Comparison of ENCODE assay signal across 12 mouse cellular contexts in the genomic region with DNA sequence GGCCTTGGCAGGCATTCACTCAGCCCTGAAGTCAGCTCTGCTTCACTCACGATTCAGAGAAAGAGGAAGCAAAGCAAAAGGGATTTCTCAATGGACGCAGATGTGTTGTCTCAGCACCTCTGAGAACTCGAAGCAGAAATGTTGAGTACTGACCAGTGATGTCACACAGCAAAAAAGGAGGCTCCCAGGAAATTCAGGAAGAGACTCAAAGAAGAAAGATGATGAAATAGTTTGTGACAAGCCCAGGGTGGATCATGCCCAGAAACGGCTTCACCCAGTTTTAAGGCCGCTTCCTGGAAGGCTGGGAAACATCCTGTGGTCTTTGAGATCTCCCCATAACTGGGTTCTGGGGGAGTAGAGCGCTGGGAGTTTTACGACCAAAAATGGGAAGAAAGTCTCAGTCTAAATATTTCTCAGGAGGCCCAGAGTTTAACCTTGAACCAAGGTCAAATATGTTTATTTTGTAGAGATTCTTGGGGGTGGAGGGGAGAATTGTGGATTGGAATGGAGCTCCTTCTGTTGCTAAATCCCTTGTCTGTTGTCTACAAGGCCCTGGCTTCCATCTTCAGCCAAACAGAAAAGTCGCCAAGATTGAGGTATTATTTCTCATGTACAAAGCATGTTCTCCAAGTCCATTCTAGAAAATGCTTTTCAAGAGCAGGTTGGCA. TPM values are rescaled to one million over a fixed set of nuclear protein-coding genes. Genes with fewer than 3 reads are reported as not detected.
DNase-seq lines count a peak whose midpoint lies in the region; ATAC-seq and TF ChIP-seq lines count a peak whose summit lies in the region.
"Had no signal": no experiment of that assay in that cellular context is flagged by ENCODE, and none has a peak within 500 bp of the region (broad histone marks: within the 10 kb centered on the region; RNA-seq: fewer than 3 reads in every experiment).

Gene 6030452D12Rik (plus strand): TSS at position 505 of the 668 bp plus-strand sequence.

- no peak for TF ChIP-seq CTCF in kidney, adult 2 months (conservative IDR thresholded peaks at IDR 0.05; ENCODE audit: insufficient read depth, insufficient read length, low read depth, low read length)

- H3K9ac ChIP-seq in heart, embryonic 13.5 days = no peak within 1 kb of the TSS; the same call in 1 of the 2 replicates
- H3K9ac ChIP-seq: hindbrain, embryonic 15.5 days; liver, embryonic 13.5 days had no signal

- WGBS in kidney, adult 2 months = 54% methylated on average over 8 of the region's 8 CpGs
- WGBS in heart, embryonic 13.5 days = 70% methylated on average over 8 of the region's 8 CpGs

- ATAC-seq in heart, embryonic 13.5 days (ENCODE audit: extremely low read depth, insufficient number of reproducible peaks, low FRiP score, low TSS enrichment) = no peak

- intact Hi-C loops in left cerebral cortex, postnatal 14 days (cut with DNase I) = no loop called here

- no peak for TF ChIP-seq POLR2A in kidney, adult 2 months (IDR thresholded peaks at IDR 0.05; ENCODE audit: low read depth, low read length)

- H3K9me3 ChIP-seq in heart, embryonic 13.5 days = no peaks in the 10 kb centered on the region
- H3K9me3 ChIP-seq: hindbrain, embryonic 15.5 days had no signal

- H3K4me2 ChIP-seq in heart, embryonic 13.5 days = no peak within 1 kb of the TSS
- H3K4me2 ChIP-seq: hindbrain, embryonic 15.5 days; liver, embryonic 13.5 days had no signal

- no peak within 1 kb of the TSS for H3K27ac ChIP-seq in kidney, adult 2 months (ENCODE audit: insufficient read depth, low read depth, low read length)
- peak within 1 kb of the TSS; percentile 7; the same call in 1 of the 2 replicates for H3K27ac ChIP-seq in heart, embryonic 13.5 days (replicated peaks)
- H3K27ac ChIP-seq: hindbrain, embryonic 15.5 days; liver, embryonic 13.5 days had no signal

- no peaks in the 10 kb centered on the region for H3K36me3 ChIP-seq in kidney, adult 2 months (ENCODE audit: control insufficient read depth, insufficient read depth, low read length)
- no peaks in the 10 kb centered on the region for H3K36me3 ChIP-seq in heart, embryonic 13.5 days
- H3K36me3 ChIP-seq: hindbrain, embryonic 15.5 days; liver, embryonic 13.5 days had no signal

- H3K4me1 ChIP-seq in kidney, adult 2 months (ENCODE audit: control insufficient read depth, insufficient read depth, low read length) = no peaks in the 10 kb centered on the region
- peaks cover 9% of the 10 kb centered on the region for H3K4me1 ChIP-seq in heart, embryonic 13.5 days
- H3K4me1 ChIP-seq: hindbrain, embryonic 15.5 days; liver, embryonic 13.5 days had no signal

- peak; percentile 13 for DNase-seq in kidney, adult 2 months
- no peak for DNase-seq in kidney, postnatal 10 days
- DNase-seq in A20 (ENCODE audit: low read depth, low spot score) = peak; percentile 40
- DNase-seq in lung, postnatal 25 days (ENCODE audit: low spot score) = peak; percentile 51
- DNase-seq in left cerebral cortex, postnatal 14 days (ENCODE audit: low spot score in 2 of 2) = no peak
- no peak for DNase-seq in right cerebral cortex, postnatal 10 days (ENCODE audit: low spot score in 2 of 2)
- no peak for DNase-seq in adrenal gland, adult 8-10 months
- DNase-seq: liver, embryonic 13.5 days had no signal

- no peaks in the 10 kb centered on the region for H3K27me3 ChIP-seq in kidney, adult 2 months (replicated peaks; ENCODE audit: control insufficient read depth, insufficient read depth, low read length)
- H3K27me3 ChIP-seq in heart, embryonic 13.5 days (replicated peaks) = no peaks in the 10 kb centered on the region
- H3K27me3 ChIP-seq: hindbrain, embryonic 15.5 days; liver, embryonic 13.5 days had no signal

- no peak within 1 kb of the TSS for H3K4me3 ChIP-seq in kidney, adult 2 months (ENCODE audit: insufficient read depth, low read depth, low read length)
- no peak within 1 kb of the TSS for H3K4me3 ChIP-seq in heart, embryonic 13.5 days
- H3K4me3 ChIP-seq: hindbrain, embryonic 15.5 days; liver, embryonic 13.5 days had no signal

RNA-seq across cellular contexts. Expression of gene 6030452D12Rik, which starts in this region (rescaled TPM):
- not detected in 2 replicates for polyA plus RNA-seq in kidney, adult 2 months (2012; rRNA removed)
- polyA plus RNA-seq in heart, embryonic 13.5 days (2015; fragmentation: Nextera tagmentation; extraction: Ambion mirVana) = not detected in 2 replicates
- not detected for total RNA-seq in left cerebral cortex, postnatal 14 days (2021)
- total RNA-seq in adrenal gland, adult 8-10 months (2022) = not detected
- polyA plus RNA-seq: embryonic facial prominence, embryonic 11.5 days; hindbrain, embryonic 15.5 days; liver, embryonic 13.5 days; neural tube, embryonic 11.5 days had no signal

Comparison
In these comparisons a context has a peak if more than half of its experiments do, and no peak if none do; other contexts are left out.
1. Peak in DNase-seq in kidney, adult 2 months; RNA of the gene not detected or under 1 TPM.
2. DNase-seq: peak in A20 (single experiment) and lung, postnatal 25 days (single experiment); none in kidney, postnatal 10 days (single experiment), left cerebral cortex, postnatal 14 days (0 of 2), right cerebral cortex, postnatal 10 days (0 of 2) and adrenal gland, adult 8-10 months (single experiment).